Mouse (Mus musculus) ES-E14 (cell line): ENCODE measurements around the gene Agps. TPM values are rescaled to one million over a fixed set of nuclear protein-coding genes. Genes with fewer than 3 reads are reported as not detected.

ENCODE experiments used
- DNase-seq: peaks from one replicate; pipeline ENCODE4 v3.0.0-alpha.2; 2013; ENCODE audit warnings: low read depth, low spot score
- H3K27ac ChIP-seq: 2 replicates; pipeline ENCODE4 v1.5.1; 2012; ENCODE audit warnings: low read depth, mild to moderate bottlenecking, low read length, moderate library complexity, mixed read lengths; ENCODE audit not compliant: poor library complexity, insufficient read depth, severe bottlenecking
- H3K36me3 ChIP-seq: 2 replicates; pipeline ENCODE4 v1.6.1; 2012; ENCODE audit warnings: mild to moderate bottlenecking, low read length, moderate library complexity, mixed read lengths; ENCODE audit not compliant: control insufficient read depth, poor library complexity, insufficient read depth, severe bottlenecking
- H3K4me1 ChIP-seq, 2 experiments: fragments of 150-350 bp in 1 of 2; sonication (generic) in 1 of 2; 2 replicates each; pipeline ENCODE4 v1.6.1; 2012; ENCODE audit warnings: low read length in 2 of 2, mild to moderate bottlenecking in 1 of 2, mixed read lengths in 1 of 2; ENCODE audit not compliant: control insufficient read depth in 2 of 2, insufficient read depth in 2 of 2, poor library complexity in 1 of 2
- H3K4me3 ChIP-seq, 2 experiments: fragments of 150-350 bp in 1 of 2; sonication (generic) in 1 of 2; 2 replicates each; pipeline ENCODE4 v1.5.1; 2012; ENCODE audit warnings: low read length in 2 of 2, low read depth in 1 of 2, mild to moderate bottlenecking in 1 of 2, mixed read lengths in 1 of 2; ENCODE audit not compliant: insufficient read depth in 1 of 2, poor library complexity in 1 of 2, severe bottlenecking in 1 of 2
- H3K9ac ChIP-seq: 2 replicates; pipeline ENCODE4 v1.6.1; 2012; ENCODE audit warnings: low read depth, mild to moderate bottlenecking, low read length, mixed read lengths; ENCODE audit not compliant: poor library complexity, insufficient read depth, severe bottlenecking
- H3K9me3 ChIP-seq: fragments of 150-350 bp; sonication (generic); 2 replicates; pipeline ENCODE4 v1.6.1; 2012; ENCODE audit warnings: low read depth, mild to moderate bottlenecking, low read length; ENCODE audit not compliant: control insufficient read depth, insufficient read depth
- CHD2 ChIP-seq: IDR thresholded peaks from 2 replicates; pipeline ENCODE4 v1.6.1; 2014; ENCODE audit warnings: mild to moderate bottlenecking, low read depth, low read length, inconsistent platforms
- HCFC1 ChIP-seq: IDR thresholded peaks from 2 replicates; pipeline ENCODE4 v1.6.1; 2012; ENCODE audit warnings: low read length, inconsistent platforms, borderline replicate concordance; ENCODE audit not compliant: insufficient read depth
- MAFK ChIP-seq: IDR thresholded peaks from 2 replicates; pipeline ENCODE4 v1.6.1; 2014; ENCODE audit warnings: mild to moderate bottlenecking, low read depth, low read length, inconsistent platforms; ENCODE audit not compliant: insufficient read depth
- ZC3H11A ChIP-seq: IDR thresholded peaks from 2 replicates; pipeline ENCODE4 v1.6.1; 2012; ENCODE audit warnings: low read depth, mild to moderate bottlenecking, inconsistent platforms, low read length, borderline replicate concordance
- ZNF384 ChIP-seq: IDR thresholded peaks from 2 replicates; pipeline ENCODE4 v1.6.1; 2012; ENCODE audit warnings: low read depth, low read length, inconsistent platforms
- in situ Hi-C, 2 experiments: fragments of 600-800 bp; cut with MboI; formaldehyde crosslinking; loops; one replicate each; pipeline ENCODE4 v1.15.1; 2025; ENCODE audit warnings: low sequenced_read_pairs in 2 of 2, inconsistent platforms in 1 of 2; ENCODE audit not compliant: unreplicated experiment in 2 of 2
- total RNA-seq: library from RNA; depleted of rRNA; stranded (reverse); fragments of 300-350 nt; gene quantifications from 2 replicates; pipeline ENCODE4 v1.2.3, GENCODE M21; 2012

Gene Agps
- total RNA-seq, 1 experiment, result 101 TPM

- in situ Hi-C loops, result no loop called here
- Histone ChIP-seq H3K4me1 (no peaks in the 10 kb centered on the region; a peak in 1 of 4 replicates), H3K4me3 (no peak overlapping the region), H3K36me3 (no peaks in the 10 kb centered on the region), H3K9ac (no peak overlapping the region), H3K9me3 (no peaks in the 10 kb centered on the region), H3K27ac (no peak overlapping the region)
- no peak for TF ChIP-seq CHD2
- no peak for TF ChIP-seq HCFC1
- no peak for TF ChIP-seq ZNF384
- TF ChIP-seq MAFK, result no peak
- no peak for TF ChIP-seq ZC3H11A
- no peak for DNase-seq
These were observed 26.2 kb upstream of the Agps start for GRCm38 (mm10) chr2:75805767-75806166.

- Histone ChIP-seq H3K4me3 (no peak overlapping the region), H3K9ac (no peak overlapping the region), H3K9me3 (no peaks in the 10 kb centered on the region), H3K4me1 (peaks cover 0 to 3% of the 10 kb centered on the region in 2 experiments; a peak in 1 of 4 replicates), H3K27ac (no peak overlapping the region), H3K36me3 (no peaks in the 10 kb centered on the region)
- TF ChIP-seq ZNF384 (no peak), CHD2 (no peak), HCFC1 (no peak), MAFK (no peak), ZC3H11A (no peak)
- in situ Hi-C loops, result no loop called here
- DNase-seq, result no peak
These were observed 25.1 kb upstream of the Agps start for GRCm38 (mm10) chr2:75806891-75807290.

GRCm38 (mm10) chr2:75807460-75807859 is 24.5 kb upstream of the Agps start:
- Histone ChIP-seq H3K9me3 (no peaks in the 10 kb centered on the region), H3K4me1 (peaks cover 0 to 3% of the 10 kb centered on the region in 2 experiments; a peak in 1 of 4 replicates), H3K4me3 (no peak overlapping the region), H3K27ac (no peak overlapping the region), H3K9ac (no peak overlapping the region), H3K36me3 (no peaks in the 10 kb centered on the region)
- TF ChIP-seq ZNF384 (no peak), ZC3H11A (no peak), HCFC1 (no peak), MAFK (no peak), CHD2 (no peak)
- in situ Hi-C loops, result no loop called here
- no peak for DNase-seq

- TF ChIP-seq CHD2, result no peak
- no peak for TF ChIP-seq MAFK
- TF ChIP-seq ZNF384, result no peak
- no peak for TF ChIP-seq ZC3H11A
- no peak for TF ChIP-seq HCFC1
- DNase-seq, result no peak
- in situ Hi-C loops, result no loop called here
These were observed 17.1 kb upstream of the Agps start for GRCm38 (mm10) chr2:75814880-75815279.

GRCm38 (mm10) chr2:75815521-75815920 is 16.5 kb upstream of the Agps start:
- in situ Hi-C loops, result no loop called here
- H3K9me3 ChIP-seq, result no peaks in the 10 kb centered on the region
- H3K9ac ChIP-seq, result no peak overlapping the region
- no peak for TF ChIP-seq CHD2
- no peak for TF ChIP-seq ZNF384
- TF ChIP-seq ZC3H11A, result no peak
- no peak for TF ChIP-seq MAFK
- no peak for TF ChIP-seq HCFC1
- DNase-seq, result no peak
- H3K36me3 ChIP-seq, result no peaks in the 10 kb centered on the region
- no peak overlapping the region for H3K27ac ChIP-seq
- H3K4me1 ChIP-seq, result 0 out of 4 replicates have a peak, but pooled peaks cover 0 to 3% of the 10 kb centered on the region in 2 experiments
- no peak overlapping the region for H3K4me3 ChIP-seq

More at GRCm38 (mm10) chr2:75814880-75815279, 17.1 kb upstream of the Agps start:
- no peak overlapping the region for H3K27ac ChIP-seq
- no peaks in the 10 kb centered on the region for H3K36me3 ChIP-seq
- no peak overlapping the region for H3K9ac ChIP-seq
- H3K4me3 ChIP-seq, result no peak overlapping the region
- no peaks in the 10 kb centered on the region for H3K9me3 ChIP-seq
- H3K4me1 ChIP-seq, result 0 out of 4 replicates have a peak, but pooled peaks cover 0 to 3% of the 10 kb centered on the region in 2 experiments
